Mouse (Mus musculus): ENCODE data around the gene Acsbg1.
"Not testable (repeated sequence)": the region's sequence is repeated elsewhere in the genome, so short reads cannot be mapped to it uniquely, and the experiment has no call there.

Acsbg1 gene

DNA sequence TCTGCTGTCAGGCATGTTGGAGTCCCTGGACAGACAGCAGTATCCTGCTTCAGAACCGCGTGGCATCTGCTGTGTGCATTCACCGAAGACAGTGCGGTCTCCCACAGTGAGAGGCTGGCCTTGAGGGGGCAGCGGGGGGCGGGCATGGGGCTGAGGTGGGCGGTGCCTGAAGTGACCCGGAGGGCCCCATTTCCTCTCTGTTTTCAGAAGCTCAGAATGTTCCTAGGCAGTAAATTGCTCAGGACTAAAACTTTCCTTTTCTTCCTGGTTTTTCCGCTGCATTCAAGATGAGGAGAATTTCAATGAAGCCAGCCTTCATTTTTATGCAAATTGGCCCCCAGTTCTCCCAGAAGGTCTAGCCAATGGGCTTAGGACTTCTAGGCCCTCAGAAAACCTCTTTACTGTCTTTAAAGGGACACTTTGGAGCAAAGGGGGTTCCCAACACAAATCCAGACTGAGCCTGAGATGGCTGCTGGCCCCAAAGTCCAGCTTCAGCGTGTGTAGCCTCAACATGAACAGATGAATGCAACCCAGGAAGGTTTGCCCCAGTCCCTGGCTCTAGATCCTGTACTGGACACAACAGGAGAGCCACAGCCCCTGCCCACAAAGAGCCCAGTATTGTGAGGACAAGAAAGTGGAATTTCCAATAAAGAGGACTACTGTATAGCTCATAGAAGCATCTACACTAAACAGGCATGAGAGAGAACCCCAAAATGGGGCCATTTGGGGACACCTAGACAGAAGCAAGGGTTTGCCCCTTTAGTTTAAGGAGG is at the start of gene Acsbg1:
Acsbg1 (minus strand) TSS at position 266 of the 773 bp plus-strand sequence.
- DNase-seq (ENCODE audit: low spot score in 2 of 2): no peak

DNA sequence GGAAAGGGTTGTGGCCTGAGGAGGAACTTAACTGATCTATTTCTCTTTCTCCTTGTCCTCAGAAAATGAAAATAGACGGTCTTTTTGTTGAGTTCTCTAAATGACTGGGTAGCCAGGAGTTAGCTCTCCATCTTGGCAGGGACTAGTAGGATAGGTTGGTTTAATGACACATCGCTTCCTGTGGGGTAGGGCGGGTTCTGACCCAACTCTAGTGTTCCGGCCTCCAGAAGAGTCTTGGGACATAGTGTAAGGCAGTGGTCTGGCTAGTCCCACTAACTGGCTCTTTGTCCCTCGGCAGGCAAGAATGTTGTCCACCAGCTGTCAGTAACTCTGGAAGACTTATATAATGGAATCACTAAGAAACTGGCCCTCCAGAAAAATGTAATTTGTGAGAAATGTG is 46.4 kb upstream of the Acsbg1 start:
- DNase-seq (ENCODE audit: low spot score in 2 of 2): no peak

DNA sequence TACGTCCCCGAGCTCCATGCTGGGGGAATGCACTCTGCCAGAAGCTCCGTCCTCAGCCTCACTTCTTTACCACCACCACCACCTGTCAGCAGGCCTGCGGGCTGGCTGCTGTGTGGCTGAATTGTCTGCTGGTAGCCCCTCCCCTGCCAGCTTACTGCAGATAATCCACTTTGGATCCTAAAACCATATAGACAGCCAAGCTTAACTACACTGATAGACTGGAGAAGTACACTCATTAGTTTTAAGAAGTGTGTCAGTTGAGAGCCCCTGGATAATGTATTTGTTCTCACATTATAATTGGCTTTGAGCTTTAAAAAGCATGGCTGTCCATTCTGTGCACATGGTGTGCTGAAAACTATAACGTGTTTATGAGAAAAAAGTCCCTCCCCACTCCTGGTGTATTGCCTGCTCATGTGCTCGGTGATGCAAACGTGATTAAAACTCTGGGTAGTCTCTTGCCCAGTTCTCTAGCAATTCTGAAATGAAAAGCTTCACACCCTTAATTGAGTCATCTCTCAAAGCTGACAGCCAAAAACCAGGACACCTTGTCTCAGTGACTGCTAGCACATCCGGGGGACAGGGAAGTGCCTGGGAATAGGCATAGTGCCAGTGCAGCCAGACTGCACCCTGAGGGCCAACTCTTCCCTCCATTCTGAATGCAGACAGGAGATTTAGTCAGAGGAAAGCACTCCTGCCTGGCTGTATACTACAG is 45.8 kb upstream of the Acsbg1 start:
- DNase-seq (ENCODE audit: low spot score in 2 of 2): no peak

DNA sequence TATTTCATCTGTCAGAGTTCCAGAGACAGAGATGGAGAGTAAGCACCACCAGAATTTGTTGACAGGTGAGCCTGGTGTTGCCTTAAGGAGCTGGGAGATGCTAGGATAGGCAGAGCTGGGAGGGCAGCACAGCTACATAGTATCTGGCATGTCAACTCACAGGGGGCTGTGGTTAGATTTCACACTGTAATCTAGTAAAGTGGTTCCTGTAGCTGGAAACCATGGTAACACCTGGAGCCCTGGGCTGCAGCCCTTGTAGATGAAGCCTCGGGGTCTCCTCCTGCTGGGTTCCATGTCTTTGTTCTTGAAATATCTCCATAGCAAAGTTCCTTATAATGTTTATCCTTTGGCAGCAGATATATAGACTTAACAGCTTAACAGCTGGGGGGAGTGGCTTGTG is 43.9 kb upstream of the Acsbg1 start:
- DNase-seq (ENCODE audit: low spot score in 2 of 2): no peak

DNA sequence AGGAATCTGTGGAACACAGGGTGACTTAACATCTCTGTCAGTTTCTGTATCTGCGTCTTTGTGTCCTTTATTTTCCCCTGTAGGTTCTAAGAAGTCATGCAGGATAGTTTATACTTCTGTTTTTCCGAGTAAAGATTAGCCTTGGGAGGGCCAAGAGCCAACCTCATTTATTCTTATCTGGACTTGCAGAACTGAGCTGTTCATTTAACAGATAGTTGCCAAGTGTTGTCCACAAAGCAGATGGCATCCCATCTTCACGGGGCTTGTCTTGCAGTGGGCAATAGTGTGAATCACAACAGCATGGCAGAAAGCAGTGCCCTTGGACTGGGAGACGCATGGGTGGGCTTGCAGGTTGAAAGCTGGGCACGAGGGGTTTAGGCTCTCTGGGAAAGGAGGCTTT is 42.7 kb upstream of the Acsbg1 start:
- no peak for DNase-seq (ENCODE audit: low spot score in 2 of 2)

DNA sequence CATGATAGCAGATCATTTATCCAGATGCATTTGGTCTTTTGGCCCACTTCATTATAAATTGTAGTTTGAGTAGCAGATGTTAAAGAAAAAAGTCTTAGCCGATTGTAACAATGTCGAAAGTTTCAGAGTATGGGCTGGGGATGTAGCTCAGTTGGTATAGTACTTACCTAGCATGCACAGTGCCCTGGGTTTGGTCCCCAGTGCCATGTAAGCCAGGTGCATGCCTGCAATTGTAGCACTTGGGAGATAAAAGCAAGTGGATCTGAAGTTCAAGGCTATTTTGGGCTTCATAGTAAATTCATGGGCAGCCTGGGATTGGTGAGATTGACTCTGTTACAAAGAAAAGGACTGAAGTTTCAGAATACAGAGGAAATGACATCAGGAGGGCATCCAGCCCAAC is 40.9 kb upstream of the Acsbg1 start:
- DNase-seq (ENCODE audit: low spot score in 2 of 2): no peak

DNA sequence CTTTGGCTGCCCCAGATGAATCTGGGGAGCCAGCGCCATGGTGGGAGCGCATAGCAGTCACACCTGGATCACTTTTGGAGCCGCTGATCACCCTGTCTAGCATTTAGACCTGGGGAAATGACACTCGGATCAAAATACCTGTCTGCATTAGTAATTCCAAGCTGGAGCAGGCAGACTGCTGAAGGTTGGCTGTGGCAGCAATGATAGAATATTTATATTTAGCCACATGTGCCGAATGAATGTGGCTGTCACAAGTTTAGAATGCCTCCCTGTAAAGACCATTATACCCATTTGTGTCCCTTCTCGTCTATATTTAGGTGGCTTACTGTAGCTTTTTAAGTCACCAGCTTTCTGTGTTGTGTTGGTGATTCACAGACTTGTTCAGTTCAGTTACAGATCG is 39.1 kb upstream of the Acsbg1 start:
- DNase-seq (ENCODE audit: low spot score in 2 of 2): no peak

DNA sequence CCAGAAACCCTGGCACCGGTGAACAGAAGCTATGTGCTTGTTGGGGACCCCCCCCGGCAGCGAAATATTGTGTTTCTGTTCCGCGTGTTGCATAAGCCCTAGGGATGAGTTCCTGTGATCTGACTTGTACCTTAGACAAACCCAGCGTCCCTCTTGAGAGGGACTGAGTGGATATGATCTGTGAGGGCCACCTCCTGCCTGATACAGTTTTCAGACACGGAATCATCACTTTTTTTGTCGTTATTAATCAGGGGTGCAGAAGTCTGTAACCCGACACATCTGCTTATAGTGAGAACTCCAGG is 38.5 kb upstream of the Acsbg1 start:
- no peak for DNase-seq (ENCODE audit: low spot score in 2 of 2)

DNA sequence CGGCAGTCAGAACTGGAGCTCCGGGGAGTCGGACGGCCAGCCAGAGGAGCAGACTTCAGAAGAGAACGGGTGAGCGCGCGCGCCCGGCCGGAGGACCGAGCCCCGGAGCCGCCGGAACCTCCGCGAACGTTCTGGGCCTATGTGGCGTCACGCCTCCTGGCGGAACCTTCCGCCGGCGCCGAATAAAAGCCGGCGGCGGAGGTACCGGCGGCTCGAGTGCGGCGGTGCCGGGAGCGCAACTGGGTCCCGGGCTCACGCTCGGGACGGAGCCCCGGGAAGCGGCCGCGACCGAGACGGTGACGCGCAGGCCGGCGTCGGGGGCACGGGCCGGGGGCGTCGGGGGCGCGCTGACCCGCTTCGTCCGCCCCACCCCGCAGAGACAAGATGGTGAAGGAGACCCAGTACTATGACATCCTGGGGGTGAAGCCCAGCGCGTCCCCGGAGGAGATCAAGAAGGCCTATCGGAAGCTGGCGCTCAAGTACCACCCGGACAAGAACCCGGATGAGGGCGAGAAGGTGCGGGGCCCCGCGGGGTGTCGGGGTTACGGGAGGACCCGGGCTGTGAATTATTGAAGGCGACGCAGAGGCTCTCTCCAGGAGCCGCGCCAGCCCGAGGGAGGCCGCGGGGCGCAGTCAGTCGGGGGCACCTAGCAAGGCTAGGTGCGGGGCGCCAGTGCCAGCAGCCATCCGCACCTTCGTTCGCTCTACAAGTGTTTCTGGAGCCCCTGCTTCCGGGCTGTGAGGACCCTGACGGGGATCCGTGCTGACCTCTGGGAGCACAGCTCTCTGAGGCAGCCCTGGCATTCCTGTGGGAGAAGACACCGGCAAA is 37.9 kb upstream of the Acsbg1 start:
- DNase-seq (ENCODE audit: low spot score in 2 of 2): peak; percentile 65 to 76

DNA sequence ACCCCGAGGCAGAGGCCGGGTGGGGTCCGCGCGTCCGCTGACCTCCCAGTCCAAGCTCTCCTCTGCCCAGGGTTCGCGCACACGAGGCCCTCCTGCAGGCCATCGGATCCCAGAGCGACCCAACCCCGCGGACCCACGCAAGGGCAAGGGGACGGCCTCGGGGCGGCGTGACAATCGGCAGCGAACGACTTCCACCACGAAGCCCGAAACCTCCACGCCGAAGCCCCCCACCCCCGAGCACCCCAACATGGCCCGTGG is 37.3 kb upstream of the Acsbg1 start:
- DNase-seq (ENCODE audit: low spot score in 2 of 2): no peak

DNA sequence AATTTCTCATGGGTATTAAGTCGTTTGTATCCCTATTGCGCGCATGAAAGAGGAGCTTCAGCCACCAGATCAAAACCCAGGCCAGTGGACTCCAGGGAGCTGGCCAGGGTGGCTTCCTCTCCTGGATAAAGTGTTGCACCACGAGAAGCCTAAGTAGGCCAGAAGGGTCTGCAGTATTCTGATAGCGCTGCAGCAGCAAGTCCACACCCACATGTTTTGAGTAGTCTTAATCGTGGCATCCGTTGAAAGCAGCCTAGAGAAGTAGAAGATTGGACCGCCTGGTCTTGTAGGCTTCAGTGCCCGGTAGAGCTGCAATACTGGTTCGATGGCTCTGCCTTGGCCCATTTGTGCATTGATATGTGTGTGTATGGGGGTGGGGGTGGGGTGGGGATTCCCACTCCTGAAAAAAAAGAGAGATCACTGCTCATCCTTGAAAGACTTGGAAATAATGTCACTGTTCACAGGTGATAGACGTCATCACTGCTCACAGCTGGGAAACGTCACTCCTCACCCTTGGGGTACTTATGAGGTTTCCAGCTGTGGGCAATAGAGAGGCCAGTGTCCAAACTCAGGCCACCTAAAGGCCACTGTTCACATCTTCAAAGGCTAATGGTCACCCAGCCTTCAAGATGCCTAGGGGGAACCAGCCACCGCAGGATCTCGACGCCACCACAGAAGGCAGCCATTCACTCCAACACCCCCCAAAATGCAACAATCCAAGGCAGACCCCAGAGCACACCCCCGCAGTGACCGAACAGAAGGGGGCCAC is 36.8 kb upstream of the Acsbg1 start, which contains the start of gene Dnaja4:
Dnaja4 (plus strand) TSS at position 556 of the 769 bp plus-strand sequence.
- DNase-seq (ENCODE audit: low spot score in 2 of 2): no peak

DNA sequence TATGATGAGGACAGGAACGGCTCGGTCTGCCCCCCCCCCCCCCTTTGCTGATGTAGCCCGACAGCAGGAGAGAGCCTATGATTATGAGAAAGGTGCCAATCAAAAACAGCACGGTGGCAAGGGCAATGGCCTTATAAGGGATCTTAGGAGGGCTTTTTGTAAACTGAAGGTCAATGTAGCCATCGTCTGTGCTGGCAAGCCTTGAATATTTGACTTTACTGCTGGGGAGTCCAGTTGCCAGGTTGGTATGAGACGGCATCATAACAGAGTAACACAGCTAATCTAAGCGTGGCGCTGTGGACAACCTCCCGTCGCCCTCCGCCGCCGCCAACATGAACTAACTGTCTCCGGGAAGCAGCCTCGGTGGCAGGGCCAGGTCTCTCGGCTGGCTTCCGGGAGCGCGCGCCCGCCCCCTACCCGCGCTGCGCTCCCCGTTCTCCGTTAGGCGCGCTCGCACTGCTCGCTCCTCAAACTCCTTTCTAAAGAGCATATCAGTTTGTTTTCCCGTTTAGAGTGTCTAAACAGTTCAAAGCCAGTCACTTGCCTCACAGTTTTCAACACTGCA is 29.7 kb upstream of the Acsbg1 start:
- not testable (repeated sequence) for DNase-seq (ENCODE audit: low spot score in 2 of 2)

DNA sequence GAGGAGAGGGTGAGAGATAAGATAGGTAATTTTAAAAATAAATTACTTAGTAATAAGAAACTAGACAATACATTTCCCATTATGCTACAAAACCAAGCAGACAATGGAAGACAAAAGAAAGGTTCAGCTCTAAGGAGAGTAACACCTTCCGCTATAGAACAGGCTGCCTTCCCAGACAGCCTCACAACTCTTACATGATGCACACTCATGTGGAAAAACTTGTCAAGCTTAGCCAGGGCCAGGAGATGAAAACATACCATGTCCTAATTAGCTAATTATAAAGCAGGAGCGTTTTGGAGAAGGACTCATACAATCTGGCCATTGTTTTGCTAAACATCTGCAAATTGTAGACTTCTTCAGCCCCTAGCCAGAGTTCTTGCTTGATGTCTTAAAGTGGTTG is 29.0 kb upstream of the Acsbg1 start:
- not testable (repeated sequence) for DNase-seq (ENCODE audit: low spot score in 2 of 2)

DNA sequence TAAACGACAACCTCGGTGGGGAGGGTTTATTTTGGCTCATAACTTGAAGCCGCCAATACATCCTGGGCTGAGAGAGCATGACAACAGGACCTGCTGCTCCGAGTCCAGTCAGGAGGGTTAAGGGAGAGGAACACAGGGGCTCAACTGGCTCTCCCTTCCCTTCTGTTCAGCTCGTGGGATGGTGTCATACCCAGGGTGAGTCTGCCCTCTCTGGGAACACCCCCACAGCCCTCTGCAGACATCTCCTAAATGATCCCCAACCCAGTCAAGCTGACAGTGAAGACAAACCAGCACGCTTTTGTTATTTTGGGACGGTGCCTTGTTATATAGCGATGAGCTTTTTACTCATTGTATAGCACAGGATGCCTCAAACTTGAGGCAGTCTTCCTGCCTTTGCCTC is 27.8 kb upstream of the Acsbg1 start:
- no peak for DNase-seq (ENCODE audit: low spot score in 2 of 2)

DNA sequence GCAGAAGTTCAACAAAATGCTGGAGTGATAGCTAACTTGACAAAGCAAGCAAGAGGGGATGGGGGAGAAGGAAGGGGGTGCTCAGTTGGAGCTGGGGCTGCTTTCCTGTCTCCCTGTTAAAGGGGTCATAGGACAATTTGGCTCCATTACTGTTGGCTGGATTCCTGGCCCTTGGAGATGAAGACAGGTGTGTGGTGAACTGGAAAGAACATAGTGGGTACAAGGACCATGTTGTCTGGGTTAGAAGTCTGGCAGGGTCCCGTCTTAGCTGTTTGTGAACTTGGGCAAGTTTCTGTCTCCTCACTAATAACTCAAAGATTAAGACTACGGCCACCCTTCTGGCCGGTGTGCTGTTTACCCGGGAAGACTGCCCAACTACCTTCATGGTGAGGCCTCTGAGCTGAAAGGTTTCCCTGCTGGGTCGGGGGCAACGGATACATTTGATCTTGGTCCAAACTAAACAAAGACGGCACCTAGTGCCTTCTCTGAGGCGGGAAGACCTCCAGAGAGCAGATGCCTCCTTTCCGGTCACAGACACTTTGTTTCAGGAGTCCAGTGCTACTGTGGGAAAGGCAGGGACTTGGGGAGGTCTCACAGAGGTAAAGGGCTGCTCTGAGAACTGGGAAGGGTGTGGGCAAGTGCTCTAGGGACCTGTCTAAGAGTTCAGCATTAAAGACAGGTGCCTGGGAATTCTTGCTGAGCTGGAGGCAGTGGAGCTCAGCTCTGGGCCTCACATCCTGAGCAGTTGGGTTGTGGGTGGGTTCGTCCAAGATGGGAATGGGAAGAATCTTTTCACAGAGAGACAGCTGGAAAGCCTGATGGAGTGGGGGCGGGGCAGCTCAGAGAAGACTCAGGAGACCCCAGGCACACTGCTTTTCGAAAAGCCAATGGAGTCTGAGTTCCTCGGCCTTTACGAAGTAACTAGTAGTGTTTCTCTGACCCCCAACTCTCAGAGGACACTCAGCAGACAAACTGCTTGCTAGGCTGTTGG is 25.9 kb upstream of the Acsbg1 start:
- no peak for DNase-seq (ENCODE audit: low spot score in 2 of 2)

DNA sequence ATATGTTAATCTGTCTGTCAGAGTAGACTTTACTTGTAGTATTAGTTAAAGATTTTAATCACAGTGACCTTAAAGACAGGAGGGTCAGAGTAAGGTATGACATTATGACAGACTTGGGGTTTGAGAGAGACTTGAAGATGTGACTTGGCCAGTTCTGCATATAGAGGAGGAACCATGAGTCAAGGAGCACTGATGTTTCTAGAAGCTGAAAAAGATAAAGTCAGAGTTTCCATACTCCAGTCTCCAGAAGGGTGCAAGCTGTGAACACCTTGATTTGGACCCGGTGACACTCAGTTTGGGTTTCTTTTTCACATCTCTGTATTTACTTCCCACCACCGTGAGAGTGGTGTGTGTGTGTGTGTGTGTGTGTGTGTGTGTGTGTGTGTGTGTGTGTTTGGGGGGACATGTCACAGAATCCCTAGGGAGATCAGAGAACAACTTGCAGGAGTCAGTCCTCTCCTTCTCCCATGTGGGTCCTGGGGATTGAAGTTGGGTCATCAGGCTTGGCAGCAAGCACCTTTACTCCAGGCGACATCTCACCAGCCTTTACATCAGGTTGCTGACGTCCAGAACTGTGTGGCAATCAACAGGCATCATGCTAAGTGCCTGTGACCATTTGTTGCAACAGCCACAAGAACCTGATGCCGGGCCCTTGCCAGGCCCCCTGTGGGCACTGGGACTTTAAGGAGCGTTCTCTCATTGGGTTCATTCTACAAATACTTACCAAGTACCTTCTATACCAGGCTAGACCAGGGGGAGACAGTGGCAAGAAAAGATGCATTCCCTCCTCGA is 22.3 kb upstream of the Acsbg1 start:
- no peak for DNase-seq (ENCODE audit: low spot score in 2 of 2)

DNA sequence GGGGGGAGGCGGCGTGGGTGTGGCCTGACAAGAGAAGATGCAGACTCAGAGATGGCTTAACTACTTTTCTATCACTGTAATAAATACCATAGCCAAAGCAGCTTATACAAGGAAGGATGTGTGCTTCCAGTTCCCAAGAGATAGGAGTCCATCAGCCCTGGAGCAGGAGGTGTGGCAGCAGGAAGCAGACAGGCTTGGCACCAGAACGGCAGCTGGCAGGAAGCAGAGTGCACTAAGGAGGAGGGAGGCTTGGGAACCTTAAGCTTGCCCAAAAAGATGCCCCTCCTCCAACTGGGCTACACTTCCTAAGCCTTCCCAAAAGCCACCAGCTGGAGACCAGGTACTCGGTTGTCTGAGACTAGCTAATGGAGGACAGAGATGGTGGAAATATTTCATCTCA is 21.2 kb upstream of the Acsbg1 start:
- no peak for DNase-seq (ENCODE audit: low spot score in 2 of 2)

DNA sequence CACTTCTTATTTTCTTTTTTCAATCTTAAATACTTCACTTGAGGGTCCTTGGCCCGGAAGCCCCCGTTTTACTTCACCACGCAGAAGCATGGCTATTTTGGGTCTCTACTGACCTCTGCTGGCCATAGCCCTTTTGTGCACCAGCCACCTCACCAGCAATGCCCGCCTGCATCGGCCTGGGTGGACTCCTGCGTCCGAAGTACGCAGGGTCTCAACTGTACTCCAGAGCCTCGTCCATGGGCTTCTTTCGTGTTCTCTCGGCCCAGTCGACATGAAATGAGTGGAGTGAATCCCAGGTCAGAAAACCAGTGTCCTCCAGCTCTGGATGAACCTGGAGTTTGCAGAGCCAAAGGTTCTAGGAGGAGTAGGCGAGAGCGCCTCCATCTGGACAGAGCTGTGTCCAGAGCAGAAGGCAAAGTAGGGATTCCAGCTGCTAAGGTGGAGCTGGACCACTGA is 14.9 kb upstream of the Acsbg1 start:
- DNase-seq (ENCODE audit: low spot score in 2 of 2): peak; percentile 70 to 72

DNA sequence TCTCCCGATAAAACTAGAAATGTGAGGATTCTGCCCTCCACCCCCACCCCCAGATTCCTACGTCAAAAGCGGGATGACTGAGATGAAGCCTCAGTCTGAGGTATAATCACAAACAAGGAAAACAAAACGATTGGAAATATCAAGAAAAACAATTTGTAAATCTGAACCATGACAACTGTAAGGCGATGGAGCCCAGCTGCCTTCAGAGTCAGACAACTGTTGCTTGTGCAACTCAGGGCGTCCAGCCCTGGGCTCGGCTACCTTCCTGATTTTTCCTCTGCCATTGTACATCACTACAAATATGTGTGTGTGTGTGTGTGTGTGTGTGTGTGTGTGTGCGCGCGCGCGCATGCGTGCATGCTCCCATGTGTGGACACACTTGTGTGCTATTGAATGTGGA is 12.2 kb upstream of the Acsbg1 start:
- DNase-seq (ENCODE audit: low spot score in 2 of 2): no peak

DNA sequence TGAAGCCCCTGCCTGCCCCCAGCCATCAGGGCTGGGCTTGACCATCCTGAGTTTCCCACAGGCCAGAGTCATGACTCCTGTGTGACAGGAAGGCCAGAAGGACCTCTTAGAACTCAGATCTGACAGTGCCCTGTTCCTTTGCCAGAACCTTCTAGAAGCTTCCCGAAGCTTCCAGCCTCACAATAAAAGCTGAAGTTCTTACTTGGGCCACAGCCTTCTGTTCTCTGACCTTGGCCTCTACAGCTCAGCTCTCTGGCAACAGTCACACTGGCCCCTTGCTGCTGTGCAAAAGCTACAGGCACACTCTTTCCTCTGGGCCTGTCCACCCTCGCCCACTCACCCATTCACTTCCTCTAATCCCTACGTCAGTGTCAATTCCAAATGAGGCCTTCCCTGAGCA is 10.3 kb upstream of the Acsbg1 start:
- DNase-seq (ENCODE audit: low spot score in 2 of 2): no peak

Measured in frontal cortex, postnatal 25 days (tissue).